Mouse (Mus musculus) liver, embryonic 14.5 days (tissue): ENCODE measurements around the gene Capn15. TPM values are rescaled to one million over a fixed set of nuclear protein-coding genes. Genes with fewer than 3 reads are reported as not detected.

Experiments
- ATAC-seq: fragments of 200-750 bp; cut with Nextera tagmentation; 2 replicates; pipeline ENCODE4 v1.8.0; 2017; ENCODE audit warnings: moderate number of reproducible peaks, mild to moderate bottlenecking, moderate library complexity; ENCODE audit not compliant: insufficient read depth
- DNase-seq, 3 experiments: peaks; one replicate each; pipeline ENCODE4 v3.0.0-alpha.2; 2012 to 2013; ENCODE audit warnings: low read depth in 3 of 3, low spot score in 3 of 3
- H3K27ac ChIP-seq: fragments of 300-500 bp; sonication (generic); 2 replicates; pipeline ENCODE4 v1.5.1; 2014; ENCODE audit warnings: moderate library complexity, mild to moderate bottlenecking, control low read depth, inconsistent platforms
- H3K27me3 ChIP-seq: fragments of 300-500 bp; sonication (generic); 2 replicates; pipeline ENCODE4 v1.6.1; 2014; ENCODE audit warnings: mild to moderate bottlenecking, low read length, moderate library complexity; ENCODE audit not compliant: control insufficient read depth, insufficient read depth
- H3K36me3 ChIP-seq: fragments of 300-500 bp; sonication (generic); replicated peaks from 2 replicates; pipeline ENCODE4 v1.6.1; 2014; ENCODE audit warnings: low read depth; ENCODE audit not compliant: control insufficient read depth, insufficient read depth
- H3K4me1 ChIP-seq, 2 experiments: fragments of 200-500 bp in 1 of 2; fragments of 300-500 bp in 1 of 2; sonication (generic) in 1 of 2; replicated peaks; 2 replicates each; pipeline ENCODE4 v1.6.1; 2012 to 2014; ENCODE audit warnings: antibody characterized with exemption in 1 of 2, inconsistent platforms in 1 of 2, low read length in 1 of 2; ENCODE audit not compliant: control insufficient read depth in 2 of 2, insufficient read depth in 2 of 2
- H3K4me2 ChIP-seq: fragments of 300-500 bp; sonication (generic); 2 replicates; pipeline ENCODE4 v1.6.1; 2014; ENCODE audit warnings: low read depth, mild to moderate bottlenecking, control low read depth, moderate library complexity
- H3K4me3 ChIP-seq, 2 experiments: fragments of 200-500 bp in 1 of 2; fragments of 300-500 bp in 1 of 2; sonication (generic) in 1 of 2; 2 replicates each; pipeline ENCODE4 v1.5.1; 2012 to 2014; ENCODE audit warnings: low read depth in 2 of 2, low read length in 2 of 2, mild to moderate bottlenecking in 2 of 2, control low read depth in 1 of 2, inconsistent platforms in 1 of 2, moderate library complexity in 1 of 2; ENCODE audit not compliant: insufficient read depth in 1 of 2
- H3K9ac ChIP-seq: fragments of 300-500 bp; sonication (generic); replicated peaks from 2 replicates; pipeline ENCODE4 v1.6.1; 2014; ENCODE audit warnings: mild to moderate bottlenecking, control low read depth, moderate library complexity
- H3K9me3 ChIP-seq: fragments of 300-500 bp; sonication (generic); 2 replicates; pipeline ENCODE4 v1.6.1; 2016; ENCODE audit warnings: low read length, mixed read lengths; ENCODE audit not compliant: control insufficient read depth
- CTCF ChIP-seq: IDR thresholded peaks from 2 replicates; pipeline ENCODE4 v1.5.1; 2016; ENCODE audit warnings: antibody characterized with exemption, low read depth, control low read depth
- EP300 ChIP-seq: IDR thresholded peaks from 2 replicates; pipeline ENCODE4 v1.6.1; 2016; ENCODE audit warnings: antibody characterized with exemption, low read depth
- WGBS: fragments of 180-500 bp; shearing (Covaris S2); extraction: QIAGEN DNeasy Blood & Tissue Kit; methylation state at CpG from one replicate; pipeline ENCODE4 v1.1.7; 2014; ENCODE audit not compliant: insufficient replicate concordance; 5-methylcytosine and 5-hydroxymethylcytosine counted together
- polyA plus RNA-seq, 2 experiments: library from polyadenylated mRNA; depleted of rRNA in 1 of 2; stranded (reverse) in 1 of 2; unstranded in 1 of 2; fragments of >200 nt; fragmentation: Nextera tagmentation in 1 of 2; extraction: Ambion mirVana in 1 of 2; gene quantifications; 2 replicates each; pipeline versions ENCODE4 v1.2.1 to v1.2.3; 2012 to 2014

Gene Capn15
- polyA plus RNA-seq, 2 experiments = 7.7 to 8.3 TPM

DNA sequence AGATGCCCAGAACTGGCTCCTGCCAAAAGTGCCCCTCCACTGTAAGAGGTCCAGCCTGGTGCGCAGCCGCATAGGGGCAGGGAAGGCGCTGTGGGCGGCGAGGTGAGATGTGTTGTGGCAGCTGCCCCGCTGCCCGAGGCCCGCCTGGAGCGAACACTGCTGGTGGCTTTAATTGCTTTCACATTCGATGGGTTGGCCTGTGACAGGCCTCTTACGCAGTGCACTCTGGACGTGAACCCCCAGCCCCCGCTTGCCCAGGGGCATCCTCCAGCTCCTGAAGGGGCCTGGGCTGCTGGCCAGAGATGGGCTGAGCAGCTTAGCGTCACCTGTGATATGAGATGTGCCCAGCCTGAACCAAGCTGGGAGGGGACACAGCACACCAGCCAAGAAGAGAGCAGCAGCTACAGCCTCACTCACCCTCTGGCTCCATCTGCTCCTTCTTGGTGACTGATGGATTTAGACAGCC is 28.0 kb downstream of the Capn15 start:
- H3K27ac ChIP-seq = no peak overlapping the region
- ATAC-seq (no peak), DNase-seq (no peak)
- 83% methylated on average over 14 of the region's 14 CpGs for WGBS
- H3K4me3 ChIP-seq = no peak overlapping the region
- no peak overlapping the region for H3K4me2 ChIP-seq
- no peak for TF ChIP-seq EP300
- TF ChIP-seq CTCF = no peak
- H3K9ac ChIP-seq = no peak overlapping the region
- H3K4me1 ChIP-seq = peaks cover 22% of the 10 kb centered on the region in 2 experiments
- H3K27me3 ChIP-seq = peaks cover 16% of the 10 kb centered on the region
- no peaks in the 10 kb centered on the region; the same call in 1 of the 2 replicates for H3K36me3 ChIP-seq
- no peaks in the 10 kb centered on the region for H3K9me3 ChIP-seq

DNA sequence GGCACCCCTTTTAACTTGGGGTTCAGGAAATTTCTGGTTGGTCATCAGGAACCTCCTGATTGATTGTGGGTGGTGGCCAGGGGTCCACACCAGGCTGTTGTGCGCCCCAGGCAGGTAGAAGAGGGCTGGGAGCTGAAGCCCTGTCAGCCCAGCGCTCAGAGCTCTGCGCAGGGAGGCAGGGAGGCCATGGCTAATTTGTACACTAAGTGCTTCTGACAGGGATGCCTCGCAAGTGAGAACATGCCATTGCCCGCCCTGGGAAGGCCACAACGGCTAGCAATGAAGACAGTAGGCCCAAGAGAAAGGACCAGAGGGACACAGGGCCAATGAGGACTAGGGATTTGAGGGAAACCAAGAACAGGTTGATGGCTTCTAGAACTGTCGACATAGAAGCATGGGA is 29.0 kb downstream of the Capn15 start:
- H3K4me3 ChIP-seq = no peak overlapping the region
- peaks cover 12% of the 10 kb centered on the region in 2 experiments for H3K4me1 ChIP-seq
- 89% methylated on average over 7 of the region's 7 CpGs for WGBS
- no peaks in the 10 kb centered on the region for H3K9me3 ChIP-seq
- no peak overlapping the region for H3K9ac ChIP-seq
- H3K36me3 ChIP-seq = no peaks in the 10 kb centered on the region; the same call in 1 of the 2 replicates
- no peak overlapping the region for H3K4me2 ChIP-seq
- DNase-seq (no peak), ATAC-seq (no peak)
- H3K27ac ChIP-seq = no peak overlapping the region
- TF ChIP-seq CTCF (no peak), EP300 (no peak)
- H3K27me3 ChIP-seq = peaks cover 26% of the 10 kb centered on the region

DNA sequence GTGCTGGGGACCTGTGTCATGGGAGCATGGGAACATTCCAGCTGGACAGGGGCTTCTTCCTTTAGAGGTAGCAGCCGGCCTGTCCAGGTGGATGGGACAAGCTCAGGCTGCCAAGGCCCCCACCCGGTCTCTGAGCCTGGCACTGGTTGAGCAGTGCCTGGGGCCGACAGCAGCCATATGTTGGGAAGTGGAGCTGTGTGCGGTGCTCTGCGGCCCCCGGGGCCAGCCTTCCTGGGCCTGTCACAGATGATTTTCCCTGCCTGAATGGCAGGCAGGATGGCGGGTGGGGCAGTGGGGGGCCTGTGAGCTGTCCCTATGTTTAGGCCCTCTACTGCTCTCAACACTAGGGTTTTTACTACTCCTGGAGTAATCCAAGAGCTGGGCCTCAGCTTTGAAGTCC is 29.4 kb downstream of the Capn15 start:
- 75% methylated on average over 7 of the region's 7 CpGs for whole genome bisulfite sequencing
- DNase-seq = no peak
- Histone ChIP-seq H3K27ac (no peak overlapping the region), H3K27me3 (peaks cover 30% of the 10 kb centered on the region), H3K4me2 (no peak overlapping the region), H3K4me1 (peaks cover 10 to 12% of the 10 kb centered on the region in 2 experiments), H3K4me3 (no peak overlapping the region), H3K9ac (no peak overlapping the region), H3K36me3 (no peaks in the 10 kb centered on the region; the same call in 1 of the 2 replicates), H3K9me3 (no peaks in the 10 kb centered on the region)
- TF ChIP-seq EP300 (no peak), CTCF (no peak)
- ATAC-seq = no peak

DNA sequence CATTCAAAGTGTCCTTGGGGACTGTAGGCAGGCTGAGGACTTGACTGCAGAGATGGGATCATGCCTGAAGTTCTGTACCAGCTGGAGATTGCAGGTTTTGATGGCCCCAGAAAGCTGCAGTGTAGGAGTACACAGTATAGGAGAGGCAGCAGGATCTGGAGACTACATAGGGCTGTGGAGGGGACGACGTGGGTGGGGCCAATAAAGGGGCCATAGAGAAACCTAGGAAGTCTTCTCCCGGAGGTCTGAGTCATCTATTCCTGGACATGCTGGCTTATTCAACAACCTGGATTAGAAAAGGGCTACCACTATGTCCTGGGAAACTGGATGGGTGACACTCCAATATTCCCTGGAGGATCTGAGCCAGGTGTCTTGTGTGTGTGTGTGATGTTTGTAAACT is 29.9 kb downstream of the Capn15 start:
- H3K9ac ChIP-seq = no peak overlapping the region; the same call in 1 of the 2 replicates
- no peak overlapping the region for H3K4me2 ChIP-seq
- H3K27ac ChIP-seq = no peak overlapping the region
- no peak for TF ChIP-seq EP300
- no peak for TF ChIP-seq CTCF
- no peak for ATAC-seq
- H3K9me3 ChIP-seq = no peaks in the 10 kb centered on the region
- no peak overlapping the region for H3K4me3 ChIP-seq
- H3K4me1 ChIP-seq = peaks cover 8 to 10% of the 10 kb centered on the region in 2 experiments
- H3K27me3 ChIP-seq = peaks cover 35% of the 10 kb centered on the region
- WGBS = 47% methylated on average over 3 of the region's 3 CpGs
- DNase-seq = no peak
- no peaks in the 10 kb centered on the region; the same call in 1 of the 2 replicates for H3K36me3 ChIP-seq

DNA sequence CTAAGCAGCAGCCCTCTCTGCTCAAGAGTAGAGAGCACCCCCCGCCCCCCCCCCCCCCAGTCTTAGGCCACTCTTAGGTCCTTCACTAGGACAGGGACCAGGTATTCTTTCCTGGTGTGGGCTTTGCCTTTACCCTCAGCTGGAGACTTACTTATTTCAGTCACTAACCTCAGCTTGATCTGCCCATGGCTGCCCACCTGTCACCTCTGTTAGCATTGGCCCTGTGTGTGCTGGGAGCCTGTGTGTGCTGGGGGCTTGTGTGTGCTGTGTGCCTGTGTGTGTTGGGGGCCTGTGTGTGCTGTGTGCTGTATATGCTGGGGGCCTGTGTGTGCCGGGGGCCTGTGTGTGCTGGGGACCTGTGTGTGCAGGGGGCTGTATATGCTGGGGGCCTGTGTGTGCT is 30.9 kb downstream of the Capn15 start:
- no peaks in the 10 kb centered on the region; the same call in 1 of the 2 replicates for H3K36me3 ChIP-seq
- WGBS = 54% methylated on average over 2 of the region's 2 CpGs
- no peak for DNase-seq
- peaks cover 45% of the 10 kb centered on the region for H3K27me3 ChIP-seq
- TF ChIP-seq CTCF = no peak
- no peak for TF ChIP-seq EP300
- no peak overlapping the region for H3K4me2 ChIP-seq
- no peak overlapping the region for H3K9ac ChIP-seq
- peaks cover 5 to 6% of the 10 kb centered on the region in 2 experiments; a peak in 3 of 4 replicates for H3K4me1 ChIP-seq
- no peak overlapping the region for H3K27ac ChIP-seq
- no peaks in the 10 kb centered on the region for H3K9me3 ChIP-seq
- no peak overlapping the region for H3K4me3 ChIP-seq
- ATAC-seq = no peak
